13 mouse cellular contexts compared by ENCODE assay signal in genomic region chr16:21492894-21493293, GRCm38 (mm10).
A peak's percentile ranks its signal among the peaks of the same experiment; 100 is the strongest.
DNase-seq lines count a peak whose midpoint lies in the region; ATAC-seq lines count a peak whose summit lies in the region.
"Had no signal": no experiment of that assay in that cellular context is flagged by ENCODE, and none has a peak within 500 bp of the region (broad histone marks: within the 10 kb centered on the region; RNA-seq: fewer than 3 reads in every experiment).

No protein-coding gene starts in this region.

- H3K4me2 ChIP-seq in embryonic facial prominence, embryonic 14.5 days (ENCODE audit: low read depth, low read length): no peak overlapping the region
- no peak overlapping the region for H3K4me2 ChIP-seq in midbrain, embryonic 11.5 days
- no peak overlapping the region for H3K4me2 ChIP-seq in midbrain, embryonic 13.5 days (replicated peaks)
- H3K4me2 ChIP-seq: forebrain, embryonic 15.5 days had no signal

- WGBS in embryonic facial prominence, embryonic 14.5 days: 44% methylated on average over 2 of the region's 2 CpGs
- 55% methylated on average over 2 of the region's 2 CpGs for WGBS in embryonic facial prominence, embryonic 10.5 days
- WGBS in midbrain, embryonic 10.5 days: 53% methylated on average over 2 of the region's 2 CpGs
- WGBS in midbrain, embryonic 11.5 days: 34% methylated on average over 2 of the region's 2 CpGs
- WGBS in midbrain, embryonic 13.5 days: 25% methylated on average over 2 of the region's 2 CpGs

- H3K27me3 ChIP-seq in embryonic facial prominence, embryonic 14.5 days (replicated peaks; ENCODE audit: control insufficient read depth, insufficient read depth, low read length): no peaks in the 10 kb centered on the region
- H3K27me3 ChIP-seq in embryonic facial prominence, embryonic 10.5 days (replicated peaks; ENCODE audit: low read depth, poor library complexity, severe bottlenecking): no peaks in the 10 kb centered on the region
- H3K27me3 ChIP-seq in midbrain, embryonic 10.5 days (ENCODE audit: low read depth, poor library complexity, severe bottlenecking): no peaks in the 10 kb centered on the region
- H3K27me3 ChIP-seq in midbrain, embryonic 11.5 days (ENCODE audit: control insufficient read depth, insufficient read depth, low read length): no peaks in the 10 kb centered on the region
- no peaks in the 10 kb centered on the region for H3K27me3 ChIP-seq in midbrain, embryonic 13.5 days
- H3K27me3 ChIP-seq: forebrain, embryonic 15.5 days had no signal

- H3K4me3 ChIP-seq in embryonic facial prominence, embryonic 14.5 days (ENCODE audit: low read depth, low read length): no peak overlapping the region
- no peak overlapping the region for H3K4me3 ChIP-seq in embryonic facial prominence, embryonic 10.5 days
- no peak overlapping the region for H3K4me3 ChIP-seq in midbrain, embryonic 10.5 days
- no peak overlapping the region for H3K4me3 ChIP-seq in midbrain, embryonic 11.5 days (ENCODE audit: low read depth, low read length)
- H3K4me3 ChIP-seq in midbrain, embryonic 13.5 days (replicated peaks): no peak overlapping the region
- H3K4me3 ChIP-seq: forebrain, embryonic 15.5 days had no signal

- 0 out of 2 replicates have a peak, but pooled peaks cover 5% of the 10 kb centered on the region for H3K36me3 ChIP-seq in embryonic facial prominence, embryonic 14.5 days (ENCODE audit: control insufficient read depth, insufficient read depth, low read length)
- 0 out of 2 replicates have a peak, but pooled peaks cover 8% of the 10 kb centered on the region for H3K36me3 ChIP-seq in embryonic facial prominence, embryonic 10.5 days (replicated peaks)
- peaks cover 11% of the 10 kb centered on the region for H3K36me3 ChIP-seq in midbrain, embryonic 10.5 days
- no peaks in the 10 kb centered on the region for H3K36me3 ChIP-seq in midbrain, embryonic 11.5 days (ENCODE audit: control insufficient read depth, insufficient read depth, low read length)
- 0 out of 2 replicates have a peak, but pooled peaks cover 10% of the 10 kb centered on the region for H3K36me3 ChIP-seq in midbrain, embryonic 13.5 days

- H3K27ac ChIP-seq in embryonic facial prominence, embryonic 14.5 days (replicated peaks; ENCODE audit: low read depth, low read length): no peak overlapping the region; the same call in 1 of the 2 replicates
- H3K27ac ChIP-seq in embryonic facial prominence, embryonic 10.5 days (replicated peaks): no peak overlapping the region
- H3K27ac ChIP-seq in midbrain, embryonic 10.5 days (replicated peaks): peak overlapping the region; percentile 28
- no peak overlapping the region for H3K27ac ChIP-seq in midbrain, embryonic 11.5 days (ENCODE audit: low read depth, low read length)
- H3K27ac ChIP-seq in midbrain, embryonic 13.5 days: peak overlapping the region; percentile 56
- H3K27ac ChIP-seq: forebrain, embryonic 15.5 days had no signal

- no peaks in the 10 kb centered on the region for H3K9me3 ChIP-seq in embryonic facial prominence, embryonic 14.5 days (ENCODE audit: control insufficient read depth, low read length)
- no peaks in the 10 kb centered on the region for H3K9me3 ChIP-seq in embryonic facial prominence, embryonic 10.5 days
- no peaks in the 10 kb centered on the region for H3K9me3 ChIP-seq in midbrain, embryonic 10.5 days (replicated peaks)
- no peaks in the 10 kb centered on the region for H3K9me3 ChIP-seq in midbrain, embryonic 11.5 days (ENCODE audit: control insufficient read depth, low read length)
- no peaks in the 10 kb centered on the region for H3K9me3 ChIP-seq in midbrain, embryonic 13.5 days
- H3K9me3 ChIP-seq: forebrain, embryonic 15.5 days had no signal

- ATAC-seq in embryonic facial prominence, embryonic 14.5 days (ENCODE audit: low read depth): no peak
- no peak for ATAC-seq in midbrain, embryonic 11.5 days (ENCODE audit: low FRiP score)
- ATAC-seq in midbrain, embryonic 13.5 days: peak; percentile 37; the same call in 1 of the 2 replicates
- ATAC-seq: forebrain, embryonic 15.5 days had no signal

- H3K9ac ChIP-seq in embryonic facial prominence, embryonic 14.5 days (ENCODE audit: low read depth, low read length): no peak overlapping the region
- no peak overlapping the region for H3K9ac ChIP-seq in midbrain, embryonic 11.5 days (ENCODE audit: low read length)
- H3K9ac ChIP-seq in midbrain, embryonic 13.5 days (replicated peaks): no peak overlapping the region
- H3K9ac ChIP-seq: forebrain, embryonic 15.5 days had no signal

- H3K4me1 ChIP-seq in embryonic facial prominence, embryonic 14.5 days (ENCODE audit: control insufficient read depth, insufficient read depth, low read length): no peaks in the 10 kb centered on the region
- H3K4me1 ChIP-seq in embryonic facial prominence, embryonic 10.5 days: 0 out of 2 replicates have a peak, but pooled peaks cover 3% of the 10 kb centered on the region
- peaks cover 11% of the 10 kb centered on the region for H3K4me1 ChIP-seq in midbrain, embryonic 10.5 days
- peaks cover 4% of the 10 kb centered on the region for H3K4me1 ChIP-seq in midbrain, embryonic 11.5 days (ENCODE audit: control insufficient read depth, insufficient read depth, low read length)
- H3K4me1 ChIP-seq in midbrain, embryonic 13.5 days (replicated peaks): peaks cover 9% of the 10 kb centered on the region
- H3K4me1 ChIP-seq: forebrain, embryonic 15.5 days had no signal

- peak; percentile 40 for DNase-seq in embryonic facial prominence, embryonic 14.5 days (ENCODE audit: low spot score)
- no peak for DNase-seq in embryonic facial prominence, embryonic 10.5 days (ENCODE audit: low spot score)
- no peak for DNase-seq in midbrain, embryonic 10.5 days (ENCODE audit: low spot score)
- no peak for DNase-seq in midbrain, embryonic 11.5 days (ENCODE audit: low spot score, missing footprints)
- DNase-seq in retina, postnatal 1 day: peak; percentile 13
- DNase-seq in right cerebral cortex, postnatal 4 days: no peak
- no peak for DNase-seq in frontal cortex, postnatal 36 days (ENCODE audit: low spot score in 2 of 2)
- DNase-seq: cerebellum, postnatal 36 days; layer of hippocampus, postnatal 36 days; lung, postnatal 14 days; thymus, postnatal 36 days had no signal

Comparison
In these comparisons a context has a peak if more than half of its experiments do, and no peak if none do; other contexts are left out.
1. DNase-seq: peak in embryonic facial prominence, embryonic 14.5 days (single experiment) and retina, postnatal 1 day (single experiment); none in embryonic facial prominence, embryonic 10.5 days (single experiment), midbrain, embryonic 10.5 days (single experiment), midbrain, embryonic 11.5 days (single experiment), right cerebral cortex, postnatal 4 days (single experiment) and frontal cortex, postnatal 36 days (0 of 2).
2. H3K27ac ChIP-seq: peak in midbrain, embryonic 10.5 days (single experiment) and midbrain, embryonic 13.5 days (single experiment); none in embryonic facial prominence, embryonic 14.5 days (single experiment), embryonic facial prominence, embryonic 10.5 days (single experiment) and midbrain, embryonic 11.5 days (single experiment).